Mouse (Mus musculus): ENCODE results near the gene Pnkp. TPM values are rescaled to one million over a fixed set of nuclear protein-coding genes. Genes with fewer than 3 reads are reported as not detected.

The Pnkp gene
- polyA plus RNA-seq, 1 experiment from 2014 or later: 23.8 TPM

DNA sequence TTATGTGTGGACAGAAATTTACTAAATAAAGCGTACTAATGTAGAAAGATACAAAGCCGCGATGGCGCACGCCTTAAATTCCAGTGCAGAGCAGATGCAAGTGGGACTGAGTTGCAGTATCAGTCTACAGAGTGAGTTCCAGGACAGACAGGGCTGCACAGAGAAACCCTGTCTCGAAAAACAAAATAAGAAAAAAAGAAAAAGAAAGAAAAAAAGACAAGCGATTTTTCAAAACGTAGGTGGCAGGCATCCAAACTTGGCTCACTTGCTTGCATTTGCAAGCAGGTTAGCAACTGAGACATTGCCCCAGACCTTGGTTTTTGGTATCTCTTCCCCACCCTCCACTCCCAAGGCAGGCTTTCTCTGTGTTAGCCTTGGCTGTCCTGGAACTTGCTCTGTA, 36.3 kb downstream of the Pnkp start:
- H3K9me3 ChIP-seq (replicated peaks): no peaks in the 10 kb centered on the region
- peaks cover 74% of the 10 kb centered on the region for H3K4me1 ChIP-seq (replicated peaks)
- ATAC-seq (ENCODE audit: insufficient read depth): no peak
- 0 out of 2 replicates have a peak overlapping the region, but pooled peaks have one; percentile 26 for H3K27ac ChIP-seq (replicated peaks)
- WGBS (ENCODE audit: insufficient replicate concordance): 52% methylated on average over 8 of the region's 8 CpGs
- H3K4me2 ChIP-seq: peak overlapping the region; percentile 91
- H3K9ac ChIP-seq: no peak overlapping the region
- H3K36me3 ChIP-seq (replicated peaks): peaks cover 7% of the 10 kb centered on the region; the same call in 1 of the 2 replicates
- H3K4me3 ChIP-seq (replicated peaks): peak overlapping the region; percentile 86
- no peaks in the 10 kb centered on the region for H3K27me3 ChIP-seq

DNA sequence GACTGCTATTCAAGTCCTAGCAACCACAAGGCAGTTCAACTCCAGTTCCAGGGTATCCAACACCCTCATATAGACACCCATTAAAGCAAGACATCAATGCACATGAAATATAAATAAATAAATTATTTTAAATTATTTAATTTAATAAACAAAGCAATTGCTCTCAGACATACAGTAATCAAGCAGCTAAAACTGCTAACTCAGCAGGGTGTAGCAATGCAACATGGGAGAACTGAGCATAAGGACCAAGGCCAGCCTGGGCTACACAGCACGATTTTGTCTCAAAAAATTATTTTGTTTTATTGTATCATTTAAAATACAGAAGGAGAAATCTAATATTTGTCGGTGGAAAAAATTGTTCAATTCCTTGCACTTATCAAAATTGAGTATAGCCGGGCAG, 37.2 kb downstream of the Pnkp start:
- no peak for ATAC-seq (ENCODE audit: insufficient read depth)
- no peak overlapping the region for H3K9ac ChIP-seq
- H3K4me2 ChIP-seq: no peak overlapping the region
- peaks cover 74% of the 10 kb centered on the region for H3K4me1 ChIP-seq (replicated peaks)
- H3K27me3 ChIP-seq: no peaks in the 10 kb centered on the region
- no peak overlapping the region for H3K27ac ChIP-seq (replicated peaks)
- H3K9me3 ChIP-seq (replicated peaks): no peaks in the 10 kb centered on the region
- H3K4me3 ChIP-seq (replicated peaks): no peak overlapping the region
- H3K36me3 ChIP-seq (replicated peaks): peaks cover 9% of the 10 kb centered on the region
- 73% methylated on average over 3 of the region's 3 CpGs for WGBS (ENCODE audit: insufficient replicate concordance)

DNA sequence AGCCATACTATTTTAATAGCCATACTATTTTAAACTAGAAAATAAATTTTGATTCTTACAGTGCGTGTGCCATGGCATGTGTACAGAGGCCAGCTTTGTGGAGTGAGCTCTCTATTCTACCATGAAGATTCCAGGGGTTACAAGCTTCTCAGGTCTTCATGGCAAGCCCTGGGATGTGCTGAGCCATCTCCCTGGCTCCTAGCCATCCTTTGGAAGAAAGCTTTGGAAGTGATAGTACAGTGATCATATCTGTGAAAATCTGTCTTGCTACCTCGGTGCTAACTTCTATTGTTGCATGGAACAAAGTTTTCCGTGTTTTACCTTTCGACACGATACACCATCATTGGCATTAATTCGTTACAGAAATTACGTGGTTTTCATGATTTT, 38.3 kb downstream of the Pnkp start:
- H3K27ac ChIP-seq (replicated peaks): no peak overlapping the region
- WGBS (ENCODE audit: insufficient replicate concordance): 68% methylated on average over 7 of the region's 7 CpGs
- H3K4me1 ChIP-seq (replicated peaks): peaks cover 78% of the 10 kb centered on the region
- no peak for ATAC-seq (ENCODE audit: insufficient read depth)
- peak overlapping the region; percentile 82 for H3K4me2 ChIP-seq
- H3K36me3 ChIP-seq (replicated peaks): peaks cover 18% of the 10 kb centered on the region
- no peak overlapping the region for H3K9ac ChIP-seq
- no peaks in the 10 kb centered on the region for H3K9me3 ChIP-seq (replicated peaks)
- H3K4me3 ChIP-seq (replicated peaks): peak overlapping the region; percentile 66
- no peaks in the 10 kb centered on the region for H3K27me3 ChIP-seq

DNA sequence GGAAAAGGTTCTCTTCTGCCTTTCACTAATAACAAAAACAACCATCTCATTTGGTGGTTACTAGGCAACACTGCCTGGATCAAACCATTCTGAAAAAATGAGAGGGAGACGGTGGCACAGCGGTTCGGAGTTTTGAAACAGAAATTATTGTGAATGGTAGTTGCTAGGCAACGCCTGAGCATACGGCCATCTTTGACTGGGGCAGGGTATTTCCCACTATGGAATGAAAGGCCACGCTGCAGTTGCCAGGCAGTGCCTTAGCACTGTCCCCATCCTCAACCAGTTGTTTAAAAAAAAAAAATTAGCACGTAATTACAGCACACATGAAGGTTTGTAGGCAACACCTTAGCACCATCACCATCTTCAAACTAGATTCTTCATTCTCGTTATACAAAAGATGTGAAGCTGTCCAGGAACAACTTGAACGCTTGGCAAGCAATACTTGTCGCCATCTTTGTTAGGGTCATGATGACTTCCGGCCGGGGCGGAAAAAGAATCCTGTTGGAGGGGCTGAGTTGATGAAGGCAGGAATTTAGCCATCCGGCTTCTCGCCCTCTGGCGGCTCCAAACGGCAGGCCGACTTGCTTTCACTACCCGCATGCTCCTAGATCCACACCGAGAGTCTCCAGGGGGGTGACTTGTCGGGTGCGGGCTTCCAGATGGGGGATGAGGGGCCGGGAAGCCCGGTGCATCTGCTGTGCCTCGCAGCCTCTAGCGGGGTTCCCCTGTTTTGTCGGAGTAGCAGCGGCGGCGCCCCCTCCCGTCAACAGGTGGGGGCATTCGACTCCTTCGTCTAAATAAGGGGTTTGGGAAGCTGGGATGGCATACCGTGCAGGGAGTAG, 38.9 kb downstream of the Pnkp start, which contains the start of gene Fuz:
Fuz (plus strand) TSS at position 487 of the 842 bp plus-strand sequence.
- peak within 1 kb of the TSS; percentile 66 for H3K4me3 ChIP-seq (replicated peaks)
- peaks cover 22% of the 10 kb centered on the region for H3K36me3 ChIP-seq (replicated peaks)
- H3K4me2 ChIP-seq: peak within 1 kb of the TSS; percentile 82
- 2% methylated on average over 34 of the region's 34 CpGs for WGBS (ENCODE audit: insufficient replicate concordance)
- H3K9ac ChIP-seq: peak within 1 kb of the TSS; percentile 59
- peaks cover 78% of the 10 kb centered on the region for H3K4me1 ChIP-seq (replicated peaks)
- peak within 1 kb of the TSS; percentile 72 for H3K27ac ChIP-seq (replicated peaks)
- ATAC-seq (ENCODE audit: insufficient read depth): peak; percentile 16; the same call in 1 of the 2 replicates
- no peaks in the 10 kb centered on the region for H3K27me3 ChIP-seq
- H3K9me3 ChIP-seq (replicated peaks): no peaks in the 10 kb centered on the region

DNA sequence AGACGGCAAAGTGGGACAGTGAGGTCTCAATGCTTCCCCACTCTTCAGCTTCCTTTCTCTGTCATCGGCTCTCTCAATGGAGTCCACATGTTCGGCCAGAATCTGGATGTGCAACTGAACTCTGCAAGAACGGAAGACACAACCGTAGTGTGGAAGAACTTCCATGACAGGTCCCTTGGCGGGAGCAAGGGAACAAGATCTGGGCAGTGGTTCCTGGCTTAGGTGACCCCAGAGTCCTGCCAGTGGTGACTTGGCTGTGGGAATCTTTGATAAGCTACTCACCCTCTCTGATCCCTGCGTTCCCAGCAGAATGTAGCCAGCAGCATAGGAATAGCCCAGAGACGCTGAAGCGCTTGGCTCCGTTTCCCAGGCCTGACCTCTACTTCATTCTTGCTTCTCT, 39.6 kb downstream of the Pnkp start:
- Histone ChIP-seq H3K27me3 (no peaks in the 10 kb centered on the region), H3K9ac (peak overlapping the region; percentile 59), H3K27ac (replicated peaks) (peak overlapping the region; percentile 72), H3K4me1 (replicated peaks) (peaks cover 78% of the 10 kb centered on the region), H3K4me3 (replicated peaks) (peak overlapping the region; percentile 66), H3K4me2 (peak overlapping the region; percentile 82), H3K9me3 (replicated peaks) (no peaks in the 10 kb centered on the region), H3K36me3 (replicated peaks) (peaks cover 29% of the 10 kb centered on the region)
- ATAC-seq (ENCODE audit: insufficient read depth): no peak
- 38% methylated on average over 10 of the region's 10 CpGs for WGBS (ENCODE audit: insufficient replicate concordance)

DNA sequence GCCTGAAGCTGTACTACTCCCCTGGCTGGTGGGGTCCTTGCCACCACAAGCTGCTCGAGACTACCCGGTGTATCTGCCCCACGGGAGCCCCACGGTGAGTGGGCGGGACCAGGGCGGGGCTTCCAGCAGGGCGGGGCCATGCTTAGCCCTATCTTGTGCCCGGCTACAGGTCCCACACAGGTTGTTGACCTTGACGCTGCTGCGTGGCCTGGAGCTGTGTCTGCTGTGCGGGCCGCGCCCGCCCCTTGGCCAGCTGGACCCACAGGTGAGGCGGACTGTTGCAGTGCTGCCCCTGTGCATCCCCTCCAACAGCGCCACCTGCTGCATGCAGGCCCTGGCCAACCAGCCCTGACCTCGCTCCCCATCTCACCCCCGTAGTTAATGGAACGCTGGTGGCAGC, 41.7 kb downstream of the Pnkp start:
- 44% methylated on average over 19 of the region's 19 CpGs for WGBS (ENCODE audit: insufficient replicate concordance)
- peak overlapping the region; percentile 59 for H3K27ac ChIP-seq (replicated peaks)
- peaks cover 71% of the 10 kb centered on the region for H3K4me1 ChIP-seq (replicated peaks)
- H3K9me3 ChIP-seq (replicated peaks): no peaks in the 10 kb centered on the region
- H3K27me3 ChIP-seq: no peaks in the 10 kb centered on the region
- peak overlapping the region; percentile 33; the same call in 1 of the 2 replicates for H3K4me2 ChIP-seq
- H3K9ac ChIP-seq: no peak overlapping the region
- peak; percentile 17; the same call in 1 of the 2 replicates for ATAC-seq (ENCODE audit: insufficient read depth)
- H3K4me3 ChIP-seq (replicated peaks): no peak overlapping the region
- H3K36me3 ChIP-seq (replicated peaks): peaks cover 50% of the 10 kb centered on the region

DNA sequence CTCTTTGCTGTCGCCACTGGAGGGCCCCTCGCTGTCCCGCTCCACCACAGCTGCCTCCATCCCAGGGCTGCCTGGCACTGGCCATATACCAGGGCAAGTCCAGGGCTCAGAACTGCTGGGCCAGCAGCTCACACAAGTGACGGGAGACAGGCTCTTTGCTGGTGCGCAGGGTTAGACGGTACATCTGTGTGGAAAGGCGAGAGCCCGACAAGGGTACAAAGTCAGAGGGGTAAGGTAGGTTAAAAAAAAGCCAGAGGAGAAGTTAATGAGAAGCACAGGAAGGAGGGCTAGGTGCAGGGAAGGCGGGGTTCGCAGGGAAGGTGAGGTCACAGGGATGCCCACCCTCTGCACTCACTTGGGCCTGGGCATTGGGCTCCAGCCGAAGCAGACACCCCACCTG, 43.7 kb downstream of the Pnkp start:
- no peaks in the 10 kb centered on the region for H3K9me3 ChIP-seq (replicated peaks)
- no peak overlapping the region for H3K9ac ChIP-seq
- no peaks in the 10 kb centered on the region for H3K27me3 ChIP-seq
- peaks cover 70% of the 10 kb centered on the region for H3K36me3 ChIP-seq (replicated peaks)
- ATAC-seq (ENCODE audit: insufficient read depth): no peak
- no peak overlapping the region; the same call in 1 of the 2 replicates for H3K27ac ChIP-seq (replicated peaks)
- H3K4me1 ChIP-seq (replicated peaks): peaks cover 61% of the 10 kb centered on the region
- H3K4me2 ChIP-seq: no peak overlapping the region; the same call in 1 of the 2 replicates
- H3K4me3 ChIP-seq (replicated peaks): no peak overlapping the region
- WGBS (ENCODE audit: insufficient replicate concordance): 87% methylated on average over 11 of the region's 11 CpGs

DNA sequence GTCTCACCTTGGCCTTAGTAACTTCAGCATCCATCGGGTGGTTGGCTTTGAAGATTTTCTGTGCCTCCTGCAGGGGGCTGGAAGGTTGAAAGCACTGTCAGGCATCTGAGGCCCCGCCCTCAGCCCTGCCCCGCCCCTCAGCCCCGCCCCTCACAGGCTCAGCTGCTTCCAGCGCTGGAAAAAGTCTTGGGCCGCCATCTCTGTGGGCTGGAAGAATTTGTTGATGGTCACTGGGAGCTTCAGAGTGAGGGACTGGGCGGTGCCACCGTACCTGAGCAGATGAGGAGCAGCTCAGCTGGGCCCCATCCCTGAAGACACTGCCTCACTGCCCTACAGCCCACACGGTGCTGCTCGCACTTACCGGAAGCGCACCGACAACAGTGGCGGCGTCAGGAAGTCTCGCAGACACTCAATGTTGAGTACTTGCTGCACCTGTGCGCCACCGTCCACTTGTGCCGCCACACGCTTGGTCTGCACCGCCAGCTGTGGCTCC, 44.3 kb downstream of the Pnkp start:
- Histone ChIP-seq H3K27ac (replicated peaks) (no peak overlapping the region; the same call in 1 of the 2 replicates), H3K9me3 (replicated peaks) (no peaks in the 10 kb centered on the region), H3K4me3 (replicated peaks) (peak overlapping the region; percentile 39), H3K4me1 (replicated peaks) (peaks cover 56% of the 10 kb centered on the region), H3K9ac (no peak overlapping the region), H3K36me3 (replicated peaks) (peaks cover 77% of the 10 kb centered on the region), H3K27me3 (no peaks in the 10 kb centered on the region), H3K4me2 (peak overlapping the region; percentile 55)
- 13% methylated on average over 21 of the region's 21 CpGs for WGBS (ENCODE audit: insufficient replicate concordance)
- ATAC-seq (ENCODE audit: insufficient read depth): peak; percentile 13; the same call in 1 of the 2 replicates

DNA sequence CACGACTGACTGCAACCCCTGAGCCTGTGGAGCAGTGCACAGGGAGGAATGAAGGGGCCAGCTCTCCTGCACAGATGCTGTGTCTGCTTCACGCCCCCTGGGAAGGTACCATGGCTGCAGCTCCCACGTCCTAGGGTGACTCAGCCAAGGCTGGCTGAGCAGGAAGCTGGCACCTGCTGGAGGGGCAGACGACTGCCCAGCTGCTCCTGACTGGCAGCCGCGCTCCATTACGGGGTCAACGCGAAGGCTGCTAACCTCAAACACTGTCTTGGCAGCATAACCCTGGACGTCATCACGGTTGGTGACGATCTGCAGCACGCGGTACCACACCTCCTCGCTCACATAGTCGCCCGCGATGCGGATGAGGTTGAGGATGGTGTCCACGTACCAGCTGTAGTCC, 48.5 kb downstream of the Pnkp start:
- no peaks in the 10 kb centered on the region for H3K27me3 ChIP-seq
- no peaks in the 10 kb centered on the region for H3K9me3 ChIP-seq (replicated peaks)
- H3K27ac ChIP-seq (replicated peaks): no peak overlapping the region
- ATAC-seq (ENCODE audit: insufficient read depth): no peak
- no peak overlapping the region for H3K9ac ChIP-seq
- WGBS (ENCODE audit: insufficient replicate concordance): 86% methylated on average over 20 of the region's 20 CpGs
- no peak overlapping the region for H3K4me2 ChIP-seq
- no peak overlapping the region for H3K4me3 ChIP-seq (replicated peaks)
- H3K36me3 ChIP-seq (replicated peaks): peaks cover 100% of the 10 kb centered on the region
- peaks cover 16% of the 10 kb centered on the region for H3K4me1 ChIP-seq (replicated peaks)

DNA sequence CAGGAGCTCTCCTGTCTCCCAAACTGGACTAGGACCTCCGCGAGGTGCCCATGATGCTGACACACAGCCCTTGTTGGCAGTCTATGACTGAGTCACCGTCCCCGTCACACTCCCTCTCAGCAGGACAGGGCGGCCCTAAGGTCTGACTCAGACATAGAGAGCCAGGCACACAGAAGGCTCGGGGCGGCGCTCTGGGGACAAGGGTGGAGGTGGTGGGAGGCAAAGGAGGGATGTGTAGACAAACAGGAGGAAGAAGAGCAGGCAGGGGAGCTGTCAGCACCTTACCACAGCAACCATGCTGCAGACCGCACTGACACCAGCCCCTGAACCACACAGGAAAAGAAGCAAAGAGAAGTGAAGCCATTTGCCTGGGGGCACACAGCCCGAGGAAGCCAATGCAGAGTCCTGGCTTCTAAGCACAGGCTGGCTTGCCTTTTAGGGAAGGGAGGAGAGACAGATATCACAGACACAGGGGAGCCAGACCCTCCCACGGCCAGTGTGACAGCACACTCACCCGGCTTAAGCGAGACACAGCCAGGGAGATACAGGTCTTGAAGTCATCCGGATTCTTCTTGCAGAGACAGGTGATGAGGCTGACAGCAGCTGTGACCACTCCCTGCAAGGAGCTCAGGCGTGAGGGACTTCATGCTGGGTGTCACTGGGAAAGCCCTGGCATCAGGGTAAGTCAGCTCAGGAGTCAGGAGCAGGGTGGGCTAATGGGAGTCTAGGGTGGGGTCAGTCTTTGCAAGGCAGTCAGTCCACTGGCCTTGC, 52.0 kb downstream of the Pnkp start:
- Histone ChIP-seq H3K36me3 (replicated peaks) (peaks cover 100% of the 10 kb centered on the region), H3K27ac (replicated peaks) (no peak overlapping the region), H3K4me2 (no peak overlapping the region), H3K4me1 (replicated peaks) (no peaks in the 10 kb centered on the region; the same call in 1 of the 2 replicates), H3K9ac (no peak overlapping the region), H3K27me3 (no peaks in the 10 kb centered on the region), H3K4me3 (replicated peaks) (no peak overlapping the region), H3K9me3 (replicated peaks) (no peaks in the 10 kb centered on the region)
- 76% methylated on average over 15 of the region's 15 CpGs for whole genome bisulfite sequencing (ENCODE audit: insufficient replicate concordance)
- ATAC-seq (ENCODE audit: insufficient read depth): no peak

All from liver, embryonic 15.5 days (tissue).